In the genomic region with DNA sequence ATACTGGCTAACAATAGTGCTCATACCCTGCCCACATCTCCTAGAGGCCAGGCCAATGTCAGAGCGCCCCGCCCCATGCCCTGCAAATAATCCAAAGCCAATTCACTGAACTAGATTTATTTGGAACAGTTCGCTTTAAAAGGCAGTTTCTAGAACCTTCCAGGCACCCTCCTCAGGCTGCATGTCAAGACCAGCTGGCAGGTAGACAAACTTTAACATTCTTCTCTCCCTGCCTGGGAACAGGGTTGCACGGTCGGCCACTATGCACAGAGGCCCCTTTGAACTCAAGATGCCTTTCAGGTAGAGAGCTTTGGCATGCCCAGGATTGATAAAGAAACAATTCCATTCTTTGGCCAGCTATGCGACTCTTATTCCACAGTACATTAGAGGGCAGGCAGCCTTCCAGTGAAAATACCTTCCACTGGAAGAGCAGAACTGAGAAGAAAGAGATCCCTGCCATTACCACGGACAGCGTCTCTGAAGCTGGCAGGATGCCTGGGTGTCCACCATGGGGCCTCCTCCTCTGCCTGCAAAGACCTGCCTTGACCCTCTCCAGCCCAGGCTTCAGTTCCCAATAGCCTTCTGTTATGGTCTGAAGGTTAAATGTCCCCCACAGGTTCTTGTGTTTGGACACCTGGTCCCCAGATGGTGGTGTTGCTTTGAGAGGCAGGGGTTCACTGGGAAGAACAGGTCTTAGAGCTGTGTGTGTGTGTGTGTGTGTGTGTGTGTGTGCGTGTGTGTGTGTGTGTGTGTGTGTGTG, we compare ENCODE assay signal across 8 mouse cellular contexts.
DNase-seq lines count a peak whose midpoint lies in the region; ATAC-seq lines count a peak whose summit lies in the region.
"Had no signal": no experiment of that assay in that cellular context is flagged by ENCODE, and none has a peak within 500 bp of the region (broad histone marks: within the 10 kb centered on the region; RNA-seq: fewer than 3 reads in every experiment).

No protein-coding gene starts in this region.

- no peaks in the 10 kb centered on the region; the same call in 1 of the 2 replicates for H3K36me3 ChIP-seq in hindbrain, embryonic 16.5 days (ENCODE audit: control insufficient read depth, insufficient read depth, low read length)

- intact Hi-C loops in left cerebral cortex, postnatal 4 days (cut with DNase I) = no loop called here
- intact Hi-C loops in left cerebral cortex, postnatal 36 days (cut with DNase I) = no loop called here

- no peak overlapping the region for H3K4me3 ChIP-seq in hindbrain, embryonic 16.5 days (ENCODE audit: low read length)

- ATAC-seq in hindbrain, embryonic 16.5 days = 0 out of 2 replicates have a peak, but pooled peaks have one; percentile 48

- peak; percentile 63 for DNase-seq in left cerebral cortex, postnatal 4 days
- no peak for DNase-seq in left cerebral cortex, postnatal 36 days (ENCODE audit: low spot score in 2 of 2)
- peak; percentile 80 for DNase-seq in cerebellum, adult 11-12 months
- DNase-seq in embryo, embryonic 11 days = peak; percentile 27
- DNase-seq in adrenal gland, postnatal 25 days = no peak
- no peak for DNase-seq in yolk sac, embryonic 10.5 days (ENCODE audit: low spot score)

- no peaks in the 10 kb centered on the region for H3K4me1 ChIP-seq in hindbrain, embryonic 16.5 days (ENCODE audit: control insufficient read depth, insufficient read depth, low read depth, low read length)

- H3K27ac ChIP-seq in hindbrain, embryonic 16.5 days (ENCODE audit: low read depth, low read length) = no peak overlapping the region
- H3K27ac ChIP-seq: macrophage had no signal

- H3K9ac ChIP-seq in hindbrain, embryonic 16.5 days (ENCODE audit: low read depth, low read length) = no peak overlapping the region

- H3K4me2 ChIP-seq in hindbrain, embryonic 16.5 days (ENCODE audit: low read length) = no peak overlapping the region

- WGBS in hindbrain, embryonic 16.5 days = 71% methylated on average over 9 of the region's 9 CpGs

- no peaks in the 10 kb centered on the region for H3K9me3 ChIP-seq in hindbrain, embryonic 16.5 days (ENCODE audit: control insufficient read depth, low read length)

- H3K27me3 ChIP-seq in hindbrain, embryonic 16.5 days (replicated peaks; ENCODE audit: control insufficient read depth, insufficient read depth, low read length) = no peaks in the 10 kb centered on the region

Comparison
In these comparisons a context has a peak if more than half of its experiments do, and no peak if none do; other contexts are left out.
1. DNase-seq: peak in left cerebral cortex, postnatal 4 days (single experiment), cerebellum, adult 11-12 months (single experiment) and embryo, embryonic 11 days (single experiment); none in left cerebral cortex, postnatal 36 days (0 of 2), adrenal gland, postnatal 25 days (single experiment) and yolk sac, embryonic 10.5 days (single experiment).